Mouse (Mus musculus) thymus, adult 2 months (tissue): Measurements from ENCODE around the gene Ncoa6.

ENCODE experiments used
- CTCF ChIP-seq: fragments of 200-500 bp; IDR thresholded peaks from 2 replicates; pipeline ENCODE4 v1.5.1; 2012; ENCODE audit warnings: mild to moderate bottlenecking, control low read depth, low read length, moderate library complexity, borderline replicate concordance; ENCODE audit not compliant: control insufficient read depth, poor library complexity, insufficient read depth; ENCODE audit errors: extremely low read depth
- POLR2A ChIP-seq: fragments of 200-500 bp; IDR thresholded peaks from 2 replicates; pipeline ENCODE4 v1.6.1; 2012; ENCODE audit warnings: mild to moderate bottlenecking, low read length, control low read depth, moderate library complexity; ENCODE audit not compliant: control insufficient read depth, poor library complexity, insufficient read depth; ENCODE audit errors: extremely low read depth

GRCm38 (mm10) chr2:155513543-155513942, 39.8 kb upstream of the Ncoa6 start:
- TF ChIP-seq CTCF (no peak), POLR2A (no peak)
